Mouse (Mus musculus): ENCODE data around the gene Selenoo. TPM values are rescaled to one million over a fixed set of nuclear protein-coding genes. Genes with fewer than 3 reads are reported as not detected.

Gene Selenoo
- total RNA-seq, 1 experiment from 2014 or later: 23.8 TPM

- ATAC-seq (replicated peaks; ENCODE audit: insufficient number of reproducible peaks, low FRiP score, low TSS enrichment, poor library complexity, severe bottlenecking): no peak
Observed at GRCm38 (mm10) chr15:89141905-89142304, 53.0 kb downstream of the Selenoo start.

GRCm38 (mm10) chr15:89143134-89143533 is 54.2 kb downstream of the Selenoo start:
- no peak for ATAC-seq (replicated peaks; ENCODE audit: insufficient number of reproducible peaks, low FRiP score, low TSS enrichment, poor library complexity, severe bottlenecking)

GRCm38 (mm10) chr15:89144965-89145364 is 56.1 kb downstream of the Selenoo start:
- ATAC-seq (replicated peaks; ENCODE audit: insufficient number of reproducible peaks, low FRiP score, low TSS enrichment, poor library complexity, severe bottlenecking): no peak

GRCm38 (mm10) chr15:89145813-89146350 is 57.0 kb downstream of the Selenoo start:
- no peak for ATAC-seq (replicated peaks; ENCODE audit: insufficient number of reproducible peaks, low FRiP score, low TSS enrichment, poor library complexity, severe bottlenecking)

- no peak for ATAC-seq (replicated peaks; ENCODE audit: insufficient number of reproducible peaks, low FRiP score, low TSS enrichment, poor library complexity, severe bottlenecking)
Observed at GRCm38 (mm10) chr15:89146537-89146936, 57.7 kb downstream of the Selenoo start.

- ATAC-seq (replicated peaks; ENCODE audit: insufficient number of reproducible peaks, low FRiP score, low TSS enrichment, poor library complexity, severe bottlenecking): no peak
Observed at GRCm38 (mm10) chr15:89147024-89147423, 58.1 kb downstream of the Selenoo start.

- no peak for ATAC-seq (replicated peaks; ENCODE audit: insufficient number of reproducible peaks, low FRiP score, low TSS enrichment, poor library complexity, severe bottlenecking)
Observed at GRCm38 (mm10) chr15:89147456-89147855, 58.6 kb downstream of the Selenoo start.

- no peak for ATAC-seq (replicated peaks; ENCODE audit: insufficient number of reproducible peaks, low FRiP score, low TSS enrichment, poor library complexity, severe bottlenecking)
Observed at GRCm38 (mm10) chr15:89147895-89148294, 59.0 kb downstream of the Selenoo start.

- no peak for ATAC-seq (replicated peaks; ENCODE audit: insufficient number of reproducible peaks, low FRiP score, low TSS enrichment, poor library complexity, severe bottlenecking)
Observed at GRCm38 (mm10) chr15:89148496-89149270, 59.8 kb downstream of the Selenoo start.

- no peak for ATAC-seq (replicated peaks; ENCODE audit: insufficient number of reproducible peaks, low FRiP score, low TSS enrichment, poor library complexity, severe bottlenecking)
Observed at GRCm38 (mm10) chr15:89149271-89150040, 60.6 kb downstream of the Selenoo start, which contains the start of gene Mapk11. Gene Mapk11, minus strand, starts transcription at chr15:89149628.

Other genes starting within 250 kb of the Selenoo start
- gene Pim3, start 226.9 kb upstream of the Selenoo start, total RNA-seq (2017): 31.1 to 42.4 TPM (median 34.9 TPM) in 3 replicates
- gene Ttll8, start 134.7 kb upstream of the Selenoo start, total RNA-seq (2017): not detected in 3 replicates
- gene Mlc1, start 110.1 kb upstream of the Selenoo start, total RNA-seq (2017): 0.29 TPM in 1 of 3 replicates, not detected in the others
- gene Mov10l1, start 106.2 kb upstream of the Selenoo start, total RNA-seq (2017): not detected in 3 replicates
- gene Panx2, start 29.4 kb upstream of the Selenoo start, total RNA-seq (2017): not detected in 3 replicates
- 39.1 to 48.0 TPM (median 42.2 TPM) in 3 replicates for gene Trabd, start 14.0 kb upstream of the Selenoo start, total RNA-seq (2017)
- 11.0 to 27.3 TPM (median 26.4 TPM) in 3 replicates for gene Tubgcp6, start 34.0 kb downstream of the Selenoo start, total RNA-seq (2017)
- 19.4 to 24.3 TPM (median 20.6 TPM) in 3 replicates for gene Hdac10, start 39.6 kb downstream of the Selenoo start, total RNA-seq (2017)
- gene Mapk12, start 51.6 kb downstream of the Selenoo start, total RNA-seq (2017): 0.39 to 5.8 TPM (median 3.7 TPM) in 3 replicates
- 4.5 to 6.6 TPM (median 4.6 TPM) in 3 replicates for gene Mapk11, start 60.5 kb downstream of the Selenoo start, total RNA-seq (2017)
- gene Plxnb2, start 91.7 kb downstream of the Selenoo start, total RNA-seq (2017): 145 to 153 TPM (median 153 TPM) in 3 replicates
- gene Dennd6b, start 107.4 kb downstream of the Selenoo start, total RNA-seq (2017): 2.1 to 3.1 TPM (median 2.7 TPM) in 3 replicates
- 16.8 to 32.5 TPM (median 19.4 TPM) in 3 replicates for gene Ppp6r2, start 122.5 kb downstream of the Selenoo start, total RNA-seq (2017)
- gene Sbf1, start 226.2 kb downstream of the Selenoo start, total RNA-seq (2017): 86.3 to 141 TPM (median 130 TPM) in 3 replicates
- gene Adm2, start 233.6 kb downstream of the Selenoo start, total RNA-seq (2017): not detected in 3 replicates
- gene Miox, start 245.3 kb downstream of the Selenoo start, total RNA-seq (2017): not detected in 3 replicates

Data from monocyte, adult 5-6 weeks (primary cell).